Mouse (Mus musculus) hindbrain, embryonic 15.5 days (tissue): Measurements from ENCODE around the gene Saysd1. TPM values are rescaled to one million over a fixed set of nuclear protein-coding genes. Genes with fewer than 3 reads are reported as not detected.

Experiments used
- polyA plus RNA-seq: library from polyadenylated mRNA; unstranded; fragments of >200 nt; fragmentation: Nextera tagmentation; extraction: Ambion mirVana; gene quantifications from 2 replicates; pipeline ENCODE4 v1.2.1, GENCODE M21; 2015

The Saysd1 gene
- polyA plus RNA-seq, 1 experiment from 2014 or later, result 12.1 TPM

Other genes starting within 250 kb of the Saysd1 start
- gene Gng2, start 160.9 kb downstream of the Saysd1 start, polyA plus RNA-seq, result 379 and 390 TPM in 2 replicates
- gene Kcnk5, start 43.3 kb upstream of the Saysd1 start, polyA plus RNA-seq, result 1.3 and 1.9 TPM in 2 replicates
- not detected in 2 replicates for gene Kcnk16, start 130.7 kb upstream of the Saysd1 start, polyA plus RNA-seq
- gene Nudt13, start 156.2 kb upstream of the Saysd1 start, polyA plus RNA-seq, result 14.2 and 15.8 TPM in 2 replicates
- gene Ecd, start 209.6 kb upstream of the Saysd1 start, polyA plus RNA-seq, result 47.9 and 49.6 TPM in 2 replicates
- 40.0 and 43.0 TPM in 2 replicates for gene Fam149b, start 209.6 kb upstream of the Saysd1 start, polyA plus RNA-seq